Mouse (Mus musculus): ENCODE data around the gene Adam23.

Gene Adam23

GRCm38 (mm10) chr1:63484646-63485045, 39.0 kb downstream of the Adam23 start:
- no peak for DNase-seq (ENCODE audit: low spot score)

- DNase-seq (ENCODE audit: low spot score) = no peak
Measured at GRCm38 (mm10) chr1:63486646-63487045, 41.0 kb downstream of the Adam23 start.

- DNase-seq (ENCODE audit: low spot score) = no peak
Measured at GRCm38 (mm10) chr1:63491001-63491400, 45.3 kb downstream of the Adam23 start.

GRCm38 (mm10) chr1:63493325-63493724, 47.6 kb downstream of the Adam23 start:
- no peak for DNase-seq (ENCODE audit: low spot score)

GRCm38 (mm10) chr1:63507386-63507785, 61.7 kb downstream of the Adam23 start:
- no peak for DNase-seq (ENCODE audit: low spot score)

GRCm38 (mm10) chr1:63508801-63509200, 63.1 kb downstream of the Adam23 start:
- DNase-seq (ENCODE audit: low spot score) = no peak

GRCm38 (mm10) chr1:63511416-63511815, 65.7 kb downstream of the Adam23 start:
- DNase-seq (ENCODE audit: low spot score) = no peak

GRCm38 (mm10) chr1:63517800-63518199, 72.1 kb downstream of the Adam23 start:
- no peak for DNase-seq (ENCODE audit: low spot score)

GRCm38 (mm10) chr1:63518814-63519213, 73.1 kb downstream of the Adam23 start:
- no peak for DNase-seq (ENCODE audit: low spot score)

- DNase-seq (ENCODE audit: low spot score) = no peak
Measured at GRCm38 (mm10) chr1:63529901-63530300, 84.2 kb downstream of the Adam23 start.

GRCm38 (mm10) chr1:63534271-63534827, 88.7 kb downstream of the Adam23 start:
- DNase-seq (ENCODE audit: low spot score) = no peak

- DNase-seq (ENCODE audit: low spot score) = no peak
Measured at GRCm38 (mm10) chr1:63539884-63540613, 94.4 kb downstream of the Adam23 start.

GRCm38 (mm10) chr1:63544122-63544521, 98.4 kb downstream of the Adam23 start:
- DNase-seq (ENCODE audit: low spot score) = no peak

GRCm38 (mm10) chr1:63553039-63553438, 107.3 kb downstream of the Adam23 start:
- DNase-seq (ENCODE audit: low spot score) = no peak

GRCm38 (mm10) chr1:63561772-63562520, 116.3 kb downstream of the Adam23 start:
- no peak for DNase-seq (ENCODE audit: low spot score)

GRCm38 (mm10) chr1:63563928-63564327, 118.2 kb downstream of the Adam23 start:
- no peak for DNase-seq (ENCODE audit: low spot score)

GRCm38 (mm10) chr1:63566501-63566900, 120.8 kb downstream of the Adam23 start:
- no peak for DNase-seq (ENCODE audit: low spot score)

- DNase-seq (ENCODE audit: low spot score) = no peak
Measured at GRCm38 (mm10) chr1:63567031-63567430, 121.3 kb downstream of the Adam23 start.

- DNase-seq (ENCODE audit: low spot score) = no peak
Measured at GRCm38 (mm10) chr1:63572229-63572628, 126.5 kb downstream of the Adam23 start.

GRCm38 (mm10) chr1:63573432-63573831, 127.7 kb downstream of the Adam23 start:
- peak; percentile 46 for DNase-seq (ENCODE audit: low spot score)

- peak; percentile 41 for DNase-seq (ENCODE audit: low spot score)
Measured at GRCm38 (mm10) chr1:63573864-63574611, 128.3 kb downstream of the Adam23 start.

GRCm38 (mm10) chr1:63576803-63577202, 131.1 kb downstream of the Adam23 start:
- DNase-seq (ENCODE audit: low spot score) = no peak

All from left cerebral cortex, adult 11 months (tissue).